11 mouse cellular contexts compared by ENCODE assay signal in genomic region chr12:25266701-25267571, GRCm38 (mm10).
DNase-seq lines count a peak whose midpoint lies in the region; ATAC-seq lines count a peak whose summit lies in the region.
"Had no signal": no experiment of that assay in that cellular context is flagged by ENCODE, and none has a peak within 500 bp of the region (broad histone marks: within the 10 kb centered on the region; RNA-seq: fewer than 3 reads in every experiment).

No protein-coding gene starts in this region.

- 0 out of 2 replicates have a peak, but pooled peaks cover 3% of the 10 kb centered on the region for H3K4me1 ChIP-seq in intestine, embryonic 14.5 days (replicated peaks; ENCODE audit: control insufficient read depth, insufficient read depth, low read length)
- peaks cover 6% of the 10 kb centered on the region; the same call in 1 of the 2 replicates for H3K4me1 ChIP-seq in intestine, embryonic 16.5 days (ENCODE audit: control insufficient read depth, insufficient read depth, low read length)
- H3K4me1 ChIP-seq in midbrain, embryonic 13.5 days (replicated peaks): peaks cover 9% of the 10 kb centered on the region; the same call in 1 of the 2 replicates
- no peaks in the 10 kb centered on the region for H3K4me1 ChIP-seq in midbrain, embryonic 14.5 days (ENCODE audit: control insufficient read depth, insufficient read depth, low read length)

- DNase-seq in intestine, embryonic 14.5 days (ENCODE audit: low spot score): peak; percentile 47
- DNase-seq in midbrain, embryonic 14.5 days: no peak
- DNase-seq in thymus, postnatal 4 days: peak; percentile 78
- no peak for DNase-seq in left cerebral cortex, adult 11 months (ENCODE audit: low spot score)
- DNase-seq: cerebellum, adult 9-10 months had no signal

- no peaks in the 10 kb centered on the region for H3K9me3 ChIP-seq in intestine, embryonic 14.5 days (ENCODE audit: control insufficient read depth, low read length)
- no peaks in the 10 kb centered on the region for H3K9me3 ChIP-seq in intestine, embryonic 16.5 days (ENCODE audit: control insufficient read depth, low read length)
- no peaks in the 10 kb centered on the region for H3K9me3 ChIP-seq in midbrain, embryonic 13.5 days
- no peaks in the 10 kb centered on the region for H3K9me3 ChIP-seq in midbrain, embryonic 14.5 days (ENCODE audit: control insufficient read depth, low read length)
- H3K9me3 ChIP-seq: embryonic facial prominence, embryonic 13.5 days; forebrain, embryonic 15.5 days; hindbrain, embryonic 13.5 days had no signal

- 66% methylated on average over 17 of the region's 17 CpGs for WGBS in intestine, embryonic 14.5 days
- WGBS in intestine, embryonic 16.5 days: 67% methylated on average over 17 of the region's 17 CpGs
- 69% methylated on average over 17 of the region's 17 CpGs for WGBS in midbrain, embryonic 13.5 days
- WGBS in midbrain, embryonic 14.5 days: 73% methylated on average over 17 of the region's 17 CpGs

- H3K4me2 ChIP-seq in intestine, embryonic 14.5 days (ENCODE audit: low read length): no peak overlapping the region
- no peak overlapping the region for H3K4me2 ChIP-seq in intestine, embryonic 16.5 days (ENCODE audit: low read depth, low read length)
- H3K4me2 ChIP-seq in midbrain, embryonic 13.5 days (replicated peaks): no peak overlapping the region
- H3K4me2 ChIP-seq in midbrain, embryonic 14.5 days (ENCODE audit: low read length): no peak overlapping the region
- H3K4me2 ChIP-seq: embryonic facial prominence, embryonic 13.5 days; forebrain, embryonic 15.5 days; hindbrain, embryonic 13.5 days had no signal

- no peaks in the 10 kb centered on the region for H3K27me3 ChIP-seq in intestine, embryonic 14.5 days (replicated peaks; ENCODE audit: control insufficient read depth, insufficient read depth, low read length)
- no peaks in the 10 kb centered on the region for H3K27me3 ChIP-seq in intestine, embryonic 16.5 days (replicated peaks; ENCODE audit: control insufficient read depth, insufficient read depth, low read length)
- H3K27me3 ChIP-seq in midbrain, embryonic 13.5 days: no peaks in the 10 kb centered on the region
- H3K27me3 ChIP-seq in midbrain, embryonic 14.5 days (ENCODE audit: control insufficient read depth, insufficient read depth, low read length): no peaks in the 10 kb centered on the region
- H3K27me3 ChIP-seq: forebrain, embryonic 15.5 days; hindbrain, embryonic 13.5 days had no signal

- no peak overlapping the region for H3K9ac ChIP-seq in intestine, embryonic 14.5 days (ENCODE audit: low read length)
- H3K9ac ChIP-seq in intestine, embryonic 16.5 days (ENCODE audit: low read depth, low read length): no peak overlapping the region
- H3K9ac ChIP-seq in midbrain, embryonic 13.5 days (replicated peaks): no peak overlapping the region
- no peak overlapping the region for H3K9ac ChIP-seq in midbrain, embryonic 14.5 days (replicated peaks; ENCODE audit: low read length)
- H3K9ac ChIP-seq: embryonic facial prominence, embryonic 13.5 days; forebrain, embryonic 15.5 days; hindbrain, embryonic 13.5 days had no signal

- no peak; the same call in 1 of the 2 replicates for ATAC-seq in intestine, embryonic 14.5 days (replicated peaks; ENCODE audit: low FRiP score, low TSS enrichment, low read depth)
- ATAC-seq in intestine, embryonic 16.5 days: no peak
- 0 out of 2 replicates have a peak, but pooled peaks have one; percentile 22 for ATAC-seq in midbrain, embryonic 13.5 days
- no peak for ATAC-seq in midbrain, embryonic 14.5 days (ENCODE audit: low FRiP score, low TSS enrichment)
- peak; percentile 83 for ATAC-seq in inflammation-experienced regulatory T-cells, adult 6 months
- ATAC-seq: forebrain, embryonic 15.5 days had no signal

- no peak overlapping the region for H3K4me3 ChIP-seq in intestine, embryonic 14.5 days (ENCODE audit: low read depth, low read length)
- H3K4me3 ChIP-seq in intestine, embryonic 16.5 days (ENCODE audit: low read length): no peak overlapping the region
- H3K4me3 ChIP-seq in midbrain, embryonic 13.5 days (replicated peaks): no peak overlapping the region
- no peak overlapping the region for H3K4me3 ChIP-seq in midbrain, embryonic 14.5 days (replicated peaks; ENCODE audit: low read depth, low read length)
- H3K4me3 ChIP-seq: embryonic facial prominence, embryonic 13.5 days; forebrain, embryonic 15.5 days; hindbrain, embryonic 13.5 days had no signal

- H3K36me3 ChIP-seq in intestine, embryonic 14.5 days (ENCODE audit: control insufficient read depth, insufficient read depth, low read length): no peaks in the 10 kb centered on the region
- H3K36me3 ChIP-seq in intestine, embryonic 16.5 days (ENCODE audit: control insufficient read depth, insufficient read depth, low read length): no peaks in the 10 kb centered on the region
- H3K36me3 ChIP-seq in midbrain, embryonic 13.5 days: no peaks in the 10 kb centered on the region
- H3K36me3 ChIP-seq in midbrain, embryonic 14.5 days (ENCODE audit: control insufficient read depth, insufficient read depth, low read length): no peaks in the 10 kb centered on the region
- H3K36me3 ChIP-seq: embryonic facial prominence, embryonic 13.5 days; forebrain, embryonic 15.5 days; hindbrain, embryonic 13.5 days had no signal

- H3K27ac ChIP-seq in intestine, embryonic 14.5 days (ENCODE audit: low read depth): no peak overlapping the region
- H3K27ac ChIP-seq in intestine, embryonic 16.5 days (ENCODE audit: low read length): no peak overlapping the region
- no peak overlapping the region for H3K27ac ChIP-seq in midbrain, embryonic 13.5 days
- H3K27ac ChIP-seq in midbrain, embryonic 14.5 days (replicated peaks; ENCODE audit: low read depth, low read length): no peak overlapping the region
- H3K27ac ChIP-seq: embryonic facial prominence, embryonic 13.5 days; forebrain, embryonic 15.5 days; hindbrain, embryonic 13.5 days had no signal

Comparison
In these comparisons a context has a peak if more than half of its experiments do, and no peak if none do; other contexts are left out.
1. ATAC-seq: peak in midbrain, embryonic 13.5 days (single experiment) and inflammation-experienced regulatory T-cells, adult 6 months (single experiment); none in intestine, embryonic 14.5 days (single experiment), intestine, embryonic 16.5 days (single experiment) and midbrain, embryonic 14.5 days (single experiment).
2. DNase-seq: peak in intestine, embryonic 14.5 days (single experiment) and thymus, postnatal 4 days (single experiment); none in midbrain, embryonic 14.5 days (single experiment) and left cerebral cortex, adult 11 months (single experiment).